Mouse (Mus musculus): ENCODE measurements around the gene Stau1.

DNA sequence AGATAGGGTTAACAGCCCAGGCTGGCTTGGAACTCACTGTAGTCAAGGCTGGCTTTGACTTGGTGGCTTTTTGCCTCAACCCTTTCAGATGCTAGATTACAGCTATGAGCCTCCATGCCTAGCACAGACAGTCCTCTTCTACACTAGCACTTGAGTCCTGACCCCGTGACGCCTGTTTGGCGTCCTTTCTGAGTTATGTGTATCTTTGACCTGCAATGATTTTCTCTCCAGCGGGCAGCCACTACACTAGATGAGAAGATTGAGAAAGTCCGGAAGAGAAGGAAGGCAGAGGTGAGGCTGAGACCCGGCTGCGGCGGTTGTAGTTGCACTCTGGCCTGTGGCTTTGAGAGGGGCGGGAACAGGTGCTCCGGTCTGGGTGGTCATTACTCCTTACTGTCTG is 23.3 kb upstream of the Stau1 start:
- no peak for TF ChIP-seq EP300 (optimal IDR thresholded peaks at IDR 0.05)
- TF ChIP-seq CTCF (IDR thresholded peaks at IDR 0.05; ENCODE audit: low read depth), result no peak

All from stomach, postnatal 0 days (tissue).